Mouse (Mus musculus): ENCODE measurements around the gene Adcy6. TPM values are rescaled to one million over a fixed set of nuclear protein-coding genes. Genes with fewer than 3 reads are reported as not detected.

Adcy6 gene
- polyA plus RNA-seq, 1 experiment from 2014 or later: 17.3 TPM

GRCm38 (mm10) chr15:98546843-98547242 lies 63.0 kb downstream of the Adcy6 start:
- no peaks in the 10 kb centered on the region for H3K27me3 ChIP-seq (ENCODE audit: control insufficient read depth, insufficient read depth, low read length)
- H3K9ac ChIP-seq (ENCODE audit: low read depth, low read length): no peak overlapping the region
- no peaks in the 10 kb centered on the region for H3K9me3 ChIP-seq (ENCODE audit: control insufficient read depth, low read length)
- H3K36me3 ChIP-seq (ENCODE audit: control insufficient read depth, insufficient read depth, low read length): peaks cover 19% of the 10 kb centered on the region
- H3K4me1 ChIP-seq (replicated peaks; ENCODE audit: control insufficient read depth, insufficient read depth, low read length): no peaks in the 10 kb centered on the region
- WGBS: 94% methylated on average over 5 of the region's 5 CpGs
- DNase-seq (ENCODE audit: low spot score): no peak
- no peak overlapping the region for H3K4me2 ChIP-seq (replicated peaks; ENCODE audit: low read depth, low read length)
- ATAC-seq (ENCODE audit: low FRiP score): no peak
- H3K4me3 ChIP-seq (ENCODE audit: low read depth, low read length): no peak overlapping the region
- no peak overlapping the region for H3K27ac ChIP-seq (ENCODE audit: low read depth, low read length)

- DNase-seq (ENCODE audit: low spot score) (no peak), ATAC-seq (ENCODE audit: low FRiP score) (no peak)
- WGBS: 96% methylated on average over 3 of the region's 3 CpGs
- Histone ChIP-seq H3K27ac (ENCODE audit: low read depth, low read length) (no peak overlapping the region), H3K9me3 (ENCODE audit: control insufficient read depth, low read length) (no peaks in the 10 kb centered on the region), H3K27me3 (ENCODE audit: control insufficient read depth, insufficient read depth, low read length) (no peaks in the 10 kb centered on the region), H3K9ac (ENCODE audit: low read depth, low read length) (no peak overlapping the region), H3K4me2 (replicated peaks; ENCODE audit: low read depth, low read length) (no peak overlapping the region), H3K36me3 (ENCODE audit: control insufficient read depth, insufficient read depth, low read length) (peaks cover 15% of the 10 kb centered on the region), H3K4me1 (replicated peaks; ENCODE audit: control insufficient read depth, insufficient read depth, low read length) (no peaks in the 10 kb centered on the region), H3K4me3 (ENCODE audit: low read depth, low read length) (no peak overlapping the region)
Measured at GRCm38 (mm10) chr15:98545151-98545550, 64.7 kb downstream of the Adcy6 start.

GRCm38 (mm10) chr15:98543341-98543740 lies 66.5 kb downstream of the Adcy6 start:
- Histone ChIP-seq H3K4me2 (replicated peaks; ENCODE audit: low read depth, low read length) (no peak overlapping the region), H3K4me1 (replicated peaks; ENCODE audit: control insufficient read depth, insufficient read depth, low read length) (no peaks in the 10 kb centered on the region), H3K36me3 (ENCODE audit: control insufficient read depth, insufficient read depth, low read length) (peaks cover 15% of the 10 kb centered on the region), H3K9me3 (ENCODE audit: control insufficient read depth, low read length) (no peaks in the 10 kb centered on the region), H3K9ac (ENCODE audit: low read depth, low read length) (no peak overlapping the region), H3K27me3 (ENCODE audit: control insufficient read depth, insufficient read depth, low read length) (no peaks in the 10 kb centered on the region), H3K27ac (ENCODE audit: low read depth, low read length) (no peak overlapping the region), H3K4me3 (ENCODE audit: low read depth, low read length) (no peak overlapping the region)
- DNase-seq (ENCODE audit: low spot score) (no peak), ATAC-seq (ENCODE audit: low FRiP score) (no peak)
- 92% methylated on average over 4 of the region's 4 CpGs for WGBS

DNA sequence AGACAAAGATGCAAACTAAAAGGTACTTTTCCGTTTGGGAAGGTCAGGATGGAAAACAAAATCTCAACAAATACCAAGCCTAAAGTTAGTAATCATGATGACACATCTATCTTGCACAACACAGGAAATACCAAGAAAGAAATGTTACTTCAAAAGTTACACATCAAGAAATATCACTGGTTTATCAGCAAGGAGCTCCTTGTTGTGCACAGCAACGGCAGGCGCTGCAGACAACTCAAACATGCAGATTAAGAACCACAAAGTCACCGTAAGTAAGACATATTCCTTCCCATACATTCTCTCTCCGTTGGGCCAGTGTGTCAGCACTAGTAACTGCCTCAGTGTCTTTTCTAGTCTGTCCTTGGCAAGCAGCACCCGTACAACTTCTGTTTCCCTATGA lies 68.8 kb downstream of the Adcy6 start:
- H3K27me3 ChIP-seq (ENCODE audit: control insufficient read depth, insufficient read depth, low read length): no peaks in the 10 kb centered on the region
- ATAC-seq (ENCODE audit: low FRiP score): no peak
- no peaks in the 10 kb centered on the region for H3K9me3 ChIP-seq (ENCODE audit: control insufficient read depth, low read length)
- DNase-seq (ENCODE audit: low spot score): no peak
- H3K27ac ChIP-seq (ENCODE audit: low read depth, low read length): no peak overlapping the region
- H3K4me1 ChIP-seq (replicated peaks; ENCODE audit: control insufficient read depth, insufficient read depth, low read length): no peaks in the 10 kb centered on the region
- H3K9ac ChIP-seq (ENCODE audit: low read depth, low read length): no peak overlapping the region
- H3K4me2 ChIP-seq (replicated peaks; ENCODE audit: low read depth, low read length): no peak overlapping the region
- peaks cover 10% of the 10 kb centered on the region; the same call in 1 of the 2 replicates for H3K36me3 ChIP-seq (ENCODE audit: control insufficient read depth, insufficient read depth, low read length)
- 89% methylated on average over 6 of the region's 6 CpGs for WGBS
- no peak overlapping the region for H3K4me3 ChIP-seq (ENCODE audit: low read depth, low read length)

Other genes starting within 250 kb of the Adcy6 start
- gene Olfr283, start 229.1 kb downstream of the Adcy6 start, polyA plus RNA-seq (2014; fragmentation: Nextera tagmentation; extraction: Ambion mirVana): not detected in 2 replicates
- not detected in 2 replicates for gene Olfr282, start 178.9 kb downstream of the Adcy6 start, polyA plus RNA-seq (2014; fragmentation: Nextera tagmentation; extraction: Ambion mirVana)
- not detected in 2 replicates for gene Olfr281, start 157.5 kb downstream of the Adcy6 start, polyA plus RNA-seq (2014; fragmentation: Nextera tagmentation; extraction: Ambion mirVana)
- gene OR5BS1P, start 140.2 kb downstream of the Adcy6 start, polyA plus RNA-seq (2014; fragmentation: Nextera tagmentation; extraction: Ambion mirVana): not detected in 2 replicates
- gene Lalba, start 127.4 kb downstream of the Adcy6 start, polyA plus RNA-seq (2014; fragmentation: Nextera tagmentation; extraction: Ambion mirVana): not detected in 2 replicates
- not detected in 2 replicates for gene Olfr279, start 117.7 kb downstream of the Adcy6 start, polyA plus RNA-seq (2014; fragmentation: Nextera tagmentation; extraction: Ambion mirVana)
- 127 and 132 TPM in 2 replicates for gene Kansl2, start 75.8 kb downstream of the Adcy6 start, polyA plus RNA-seq (2014; fragmentation: Nextera tagmentation; extraction: Ambion mirVana)
- gene Ccnt1, start 39.2 kb downstream of the Adcy6 start, polyA plus RNA-seq (2014; fragmentation: Nextera tagmentation; extraction: Ambion mirVana): 63.8 and 67.8 TPM in 2 replicates
- not detected in 2 replicates for gene 4930415O20Rik, start 39.1 kb downstream of the Adcy6 start, polyA plus RNA-seq (2014; fragmentation: Nextera tagmentation; extraction: Ambion mirVana)
- 41.3 and 42.9 TPM in 2 replicates for gene Cacnb3, start 20.8 kb upstream of the Adcy6 start, polyA plus RNA-seq (2014; fragmentation: Nextera tagmentation; extraction: Ambion mirVana)
- gene Ddx23, start 52.8 kb upstream of the Adcy6 start, polyA plus RNA-seq (2014; fragmentation: Nextera tagmentation; extraction: Ambion mirVana): 21.7 and 33.0 TPM in 2 replicates
- gene Rnd1, start 67.4 kb upstream of the Adcy6 start, polyA plus RNA-seq (2014; fragmentation: Nextera tagmentation; extraction: Ambion mirVana): 5.2 and 5.9 TPM in 2 replicates
- gene Ccdc65, start 98.1 kb upstream of the Adcy6 start, polyA plus RNA-seq (2014; fragmentation: Nextera tagmentation; extraction: Ambion mirVana): 2.4 and 3.0 TPM in 2 replicates
- gene Fkbp11, start 118.1 kb upstream of the Adcy6 start, polyA plus RNA-seq (2014; fragmentation: Nextera tagmentation; extraction: Ambion mirVana): 13.0 and 15.5 TPM in 2 replicates
- gene Arf3, start 153.1 kb upstream of the Adcy6 start, polyA plus RNA-seq (2014; fragmentation: Nextera tagmentation; extraction: Ambion mirVana): 32.3 and 33.2 TPM in 2 replicates
- 0.54 and 0.57 TPM in 2 replicates for gene Wnt10b, start 168.1 kb upstream of the Adcy6 start, polyA plus RNA-seq (2014; fragmentation: Nextera tagmentation; extraction: Ambion mirVana)
- gene Wnt1, start 179.8 kb upstream of the Adcy6 start, polyA plus RNA-seq (2014; fragmentation: Nextera tagmentation; extraction: Ambion mirVana): 8.0 and 9.5 TPM in 2 replicates
- 0.35 and 0.60 TPM in 2 replicates for gene Ddn, start 199.4 kb upstream of the Adcy6 start, polyA plus RNA-seq (2014; fragmentation: Nextera tagmentation; extraction: Ambion mirVana)
- 65.9 and 70.6 TPM in 2 replicates for gene Prkag1, start 221.4 kb upstream of the Adcy6 start, polyA plus RNA-seq (2014; fragmentation: Nextera tagmentation; extraction: Ambion mirVana)

Measured in hindbrain, embryonic 11.5 days (tissue).